Mouse (Mus musculus): ENCODE data around the gene Jam3. TPM values are rescaled to one million over a fixed set of nuclear protein-coding genes. Genes with fewer than 3 reads are reported as not detected.

Jam3 gene
- total and polyA plus RNA-seq, 2 experiments from 2014 or later, result 25.5 to 28.2 TPM

DNA sequence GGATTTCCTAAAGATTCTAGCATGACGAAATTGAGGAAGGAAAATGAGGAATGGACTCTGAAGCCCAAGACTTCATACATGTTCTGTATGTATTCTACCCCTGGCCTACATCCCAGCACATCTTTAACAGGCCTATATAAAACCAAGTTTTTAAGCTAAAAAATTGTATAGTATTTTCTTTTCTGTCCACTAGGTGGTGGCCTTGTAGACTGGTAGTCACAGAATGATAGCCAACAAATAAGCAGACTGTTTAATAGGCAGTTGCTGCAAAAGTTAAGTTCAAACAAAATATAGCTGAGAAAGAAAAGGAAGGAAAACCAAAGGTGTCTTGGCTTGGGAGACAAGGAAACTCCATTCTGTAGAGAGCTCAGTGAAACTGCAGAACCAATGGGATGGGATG lies 80.5 kb downstream of the Jam3 start:
- Histone ChIP-seq H3K9ac (replicated peaks; ENCODE audit: low read depth, low read length) (no peak overlapping the region), H3K4me2 (ENCODE audit: low read depth, low read length) (no peak overlapping the region), H3K36me3 (replicated peaks; ENCODE audit: control insufficient read depth, insufficient read depth, low read length) (peaks cover 67% of the 10 kb centered on the region), H3K27me3 (ENCODE audit: control insufficient read depth, insufficient read depth, low read length) (no peaks in the 10 kb centered on the region), H3K27ac (ENCODE audit: low read depth) (no peak overlapping the region), H3K9me3 (replicated peaks; ENCODE audit: control insufficient read depth, low read length) (no peaks in the 10 kb centered on the region), H3K4me3 (ENCODE audit: low read depth, low read length) (no peak overlapping the region), H3K4me1 (ENCODE audit: control insufficient read depth, insufficient read depth) (0 out of 2 replicates have a peak, but pooled peaks cover 3% of the 10 kb centered on the region)
- DNase-seq (ENCODE audit: low spot score), result no peak
- TF ChIP-seq EP300 (IDR thresholded peaks at IDR 0.05; ENCODE audit: low read depth) (no peak), CTCF (IDR thresholded peaks at IDR 0.05; ENCODE audit: low read depth) (peak; percentile 47)
- no peak for ATAC-seq (ENCODE audit: insufficient read depth, low read depth)
- WGBS, result 64% methylated on average over 1 of the region's 1 CpGs

GRCm38 (mm10) chr9:27070895-27071294 lies 84.3 kb downstream of the Jam3 start:
- H3K27ac ChIP-seq (ENCODE audit: low read depth), result no peak overlapping the region
- TF ChIP-seq CTCF (IDR thresholded peaks at IDR 0.05; ENCODE audit: low read depth), result no peak
- TF ChIP-seq EP300 (IDR thresholded peaks at IDR 0.05; ENCODE audit: low read depth), result no peak
- H3K4me1 ChIP-seq (ENCODE audit: control insufficient read depth, insufficient read depth), result 0 out of 2 replicates have a peak, but pooled peaks cover 3% of the 10 kb centered on the region
- no peak overlapping the region for H3K9ac ChIP-seq (replicated peaks; ENCODE audit: low read depth, low read length)
- 72% methylated on average over 4 of the region's 4 CpGs for WGBS
- H3K36me3 ChIP-seq (replicated peaks; ENCODE audit: control insufficient read depth, insufficient read depth, low read length), result peaks cover 79% of the 10 kb centered on the region
- H3K9me3 ChIP-seq (replicated peaks; ENCODE audit: control insufficient read depth, low read length), result no peaks in the 10 kb centered on the region
- no peaks in the 10 kb centered on the region for H3K27me3 ChIP-seq (ENCODE audit: control insufficient read depth, insufficient read depth, low read length)
- no peak overlapping the region for H3K4me2 ChIP-seq (ENCODE audit: low read depth, low read length)
- H3K4me3 ChIP-seq (ENCODE audit: low read depth, low read length), result no peak overlapping the region
- ATAC-seq (ENCODE audit: insufficient read depth, low read depth) (no peak), DNase-seq (ENCODE audit: low spot score) (no peak)

- Histone ChIP-seq H3K9me3 (replicated peaks; ENCODE audit: control insufficient read depth, low read length) (no peaks in the 10 kb centered on the region), H3K27me3 (ENCODE audit: control insufficient read depth, insufficient read depth, low read length) (no peaks in the 10 kb centered on the region), H3K36me3 (replicated peaks; ENCODE audit: control insufficient read depth, insufficient read depth, low read length) (peaks cover 88% of the 10 kb centered on the region), H3K27ac (ENCODE audit: low read depth) (no peak overlapping the region), H3K9ac (replicated peaks; ENCODE audit: low read depth, low read length) (no peak overlapping the region), H3K4me1 (ENCODE audit: control insufficient read depth, insufficient read depth) (no peaks in the 10 kb centered on the region), H3K4me3 (ENCODE audit: low read depth, low read length) (no peak overlapping the region), H3K4me2 (ENCODE audit: low read depth, low read length) (no peak overlapping the region)
- TF ChIP-seq EP300 (IDR thresholded peaks at IDR 0.05; ENCODE audit: low read depth) (no peak), CTCF (IDR thresholded peaks at IDR 0.05; ENCODE audit: low read depth) (no peak)
- ATAC-seq (ENCODE audit: insufficient read depth, low read depth) (no peak), DNase-seq (ENCODE audit: low spot score) (no peak)
- WGBS, result 89% methylated on average over 5 of the region's 5 CpGs
Observed at GRCm38 (mm10) chr9:27058341-27058740, 96.9 kb downstream of the Jam3 start.

- Histone ChIP-seq H3K9ac (replicated peaks; ENCODE audit: low read depth, low read length) (no peak overlapping the region), H3K4me2 (ENCODE audit: low read depth, low read length) (no peak overlapping the region), H3K4me3 (ENCODE audit: low read depth, low read length) (no peak overlapping the region), H3K36me3 (replicated peaks; ENCODE audit: control insufficient read depth, insufficient read depth, low read length) (peaks cover 79% of the 10 kb centered on the region), H3K4me1 (ENCODE audit: control insufficient read depth, insufficient read depth) (no peaks in the 10 kb centered on the region), H3K9me3 (replicated peaks; ENCODE audit: control insufficient read depth, low read length) (no peaks in the 10 kb centered on the region), H3K27ac (ENCODE audit: low read depth) (no peak overlapping the region), H3K27me3 (ENCODE audit: control insufficient read depth, insufficient read depth, low read length) (no peaks in the 10 kb centered on the region)
- DNase-seq (ENCODE audit: low spot score) (no peak), ATAC-seq (ENCODE audit: insufficient read depth, low read depth) (no peak)
- TF ChIP-seq CTCF (IDR thresholded peaks at IDR 0.05; ENCODE audit: low read depth) (peak; percentile 23; the same call in 1 of the 2 replicates), EP300 (IDR thresholded peaks at IDR 0.05; ENCODE audit: low read depth) (no peak)
- WGBS, result 90% methylated on average over 2 of the region's 2 CpGs
Observed at GRCm38 (mm10) chr9:27049492-27049891, 105.7 kb downstream of the Jam3 start.

Other genes with a start within 250 kb of the Jam3 start
- not detected in 2 replicates for gene Gm1110, start 232.3 kb downstream of the Jam3 start, total RNA-seq (2014; rRNA removed; ENCODE audit: low replicate concordance)
- 0.15 and 0.18 TPM in 2 replicates for gene Gm1110, start 232.3 kb downstream of the Jam3 start, polyA plus RNA-seq (2015; fragmentation: Nextera tagmentation; extraction: Ambion mirVana)
- gene Acad8, start 155.9 kb downstream of the Jam3 start, total RNA-seq (2014; rRNA removed; ENCODE audit: low replicate concordance), result 33.7 and 45.9 TPM in 2 replicates
- gene Acad8, start 155.9 kb downstream of the Jam3 start, polyA plus RNA-seq (2015; fragmentation: Nextera tagmentation; extraction: Ambion mirVana), result 40.3 and 40.5 TPM in 2 replicates
- 12.9 and 23.2 TPM in 2 replicates for gene Thyn1, start 155.7 kb downstream of the Jam3 start, total RNA-seq (2014; rRNA removed; ENCODE audit: low replicate concordance)
- 74.9 and 77.7 TPM in 2 replicates for gene Thyn1, start 155.7 kb downstream of the Jam3 start, polyA plus RNA-seq (2015; fragmentation: Nextera tagmentation; extraction: Ambion mirVana)
- gene Vps26b, start 125.4 kb downstream of the Jam3 start, total RNA-seq (2014; rRNA removed; ENCODE audit: low replicate concordance), result 30.6 and 34.4 TPM in 2 replicates
- gene Vps26b, start 125.4 kb downstream of the Jam3 start, polyA plus RNA-seq (2015; fragmentation: Nextera tagmentation; extraction: Ambion mirVana), result 12.6 and 13.3 TPM in 2 replicates
- gene Ncapd3, start 125.2 kb downstream of the Jam3 start, total RNA-seq (2014; rRNA removed; ENCODE audit: low replicate concordance), result 23.7 and 36.8 TPM in 2 replicates
- 10.4 and 10.5 TPM in 2 replicates for gene Ncapd3, start 125.2 kb downstream of the Jam3 start, polyA plus RNA-seq (2015; fragmentation: Nextera tagmentation; extraction: Ambion mirVana)
- 6.0 and 9.0 TPM in 2 replicates for gene Igsf9b, start 143.8 kb upstream of the Jam3 start, total RNA-seq (2014; rRNA removed; ENCODE audit: low replicate concordance)
- gene Igsf9b, start 143.8 kb upstream of the Jam3 start, polyA plus RNA-seq (2015; fragmentation: Nextera tagmentation; extraction: Ambion mirVana), result 2.7 and 2.8 TPM in 2 replicates
- not detected in 2 replicates for gene Spata19, start 241.4 kb upstream of the Jam3 start, total RNA-seq (2014; rRNA removed; ENCODE audit: low replicate concordance)
- gene Spata19, start 241.4 kb upstream of the Jam3 start, polyA plus RNA-seq (2015; fragmentation: Nextera tagmentation; extraction: Ambion mirVana), result not detected in 2 replicates

Data from heart, postnatal 0 days (tissue).